Mouse (Mus musculus) WW6 (cell line): ENCODE measurements around the gene Ctbp2.
"Not testable (repeated sequence)": the region's sequence is repeated elsewhere in the genome, so short reads cannot be mapped to it uniquely, and the experiment has no call there.

Experiments used
- DNase-seq: peaks from one replicate; pipeline ENCODE4 v3.0.0-alpha.2; 2013; ENCODE audit warnings: low read depth, low spot score

Ctbp2 gene

DNA sequence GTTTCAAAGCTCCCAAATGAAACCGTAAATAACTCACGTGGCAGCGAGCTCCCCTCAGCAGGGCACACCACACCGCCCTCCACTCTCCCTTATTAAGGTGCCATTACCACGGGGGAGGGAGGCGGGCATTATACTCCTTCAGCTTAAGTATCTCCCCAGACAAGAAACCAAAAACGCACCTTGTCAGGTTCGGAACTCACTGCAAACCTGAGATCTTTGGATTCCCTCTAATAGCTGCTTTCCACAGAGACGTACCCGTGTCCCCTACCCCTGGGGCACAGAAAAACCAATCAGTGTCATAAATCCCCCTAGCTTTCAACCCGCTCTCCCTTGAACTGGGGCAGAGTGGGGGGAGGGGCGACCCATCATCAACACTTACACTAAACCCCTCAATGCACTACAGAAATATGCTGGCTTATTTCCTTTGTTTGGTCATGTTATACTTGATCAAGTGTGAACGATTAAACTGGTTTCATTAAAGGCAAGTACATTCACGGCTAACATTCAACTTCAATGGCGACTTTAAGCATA is 3.9 kb downstream of the Ctbp2 start:
- DNase-seq: no peak

DNA sequence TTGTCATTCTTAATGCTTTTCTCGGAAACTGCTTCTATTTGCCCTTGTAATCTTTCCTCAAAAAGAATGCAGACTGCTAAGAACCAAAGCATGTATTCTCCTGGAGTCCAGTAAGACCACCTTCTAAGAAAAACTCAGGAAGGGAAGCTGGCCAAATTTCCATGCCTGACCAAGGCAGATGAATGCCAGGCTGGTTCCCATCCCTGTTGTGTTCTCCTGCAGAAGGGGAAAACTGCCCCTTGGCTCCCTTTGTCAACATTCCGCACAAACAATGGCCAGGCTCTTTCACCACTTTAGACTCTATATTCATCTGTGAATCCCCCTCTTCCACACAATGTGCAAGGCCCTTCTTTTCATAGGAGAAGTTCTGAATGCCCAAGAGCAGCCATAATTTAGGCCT is 6.3 kb downstream of the Ctbp2 start:
- no peak for DNase-seq

DNA sequence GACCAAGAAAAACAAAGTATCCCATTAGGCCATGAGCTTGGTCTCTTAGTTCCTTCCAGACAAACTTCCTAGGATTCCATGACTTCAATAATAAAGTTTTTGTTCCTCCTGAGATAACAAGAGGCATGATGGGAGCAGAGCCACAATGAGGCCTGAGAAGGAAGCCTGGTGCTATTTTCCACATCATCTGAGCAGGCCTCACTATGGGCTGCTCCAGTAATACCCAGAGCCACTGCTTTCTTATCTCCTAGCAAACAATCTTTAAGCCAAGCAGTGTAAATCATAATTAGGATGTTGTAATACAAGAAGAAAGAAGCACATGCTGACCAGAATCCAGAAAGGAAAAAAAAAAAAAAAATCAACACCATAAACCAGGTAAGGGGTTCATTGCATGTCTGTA is 7.6 kb downstream of the Ctbp2 start:
- no peak for DNase-seq

DNA sequence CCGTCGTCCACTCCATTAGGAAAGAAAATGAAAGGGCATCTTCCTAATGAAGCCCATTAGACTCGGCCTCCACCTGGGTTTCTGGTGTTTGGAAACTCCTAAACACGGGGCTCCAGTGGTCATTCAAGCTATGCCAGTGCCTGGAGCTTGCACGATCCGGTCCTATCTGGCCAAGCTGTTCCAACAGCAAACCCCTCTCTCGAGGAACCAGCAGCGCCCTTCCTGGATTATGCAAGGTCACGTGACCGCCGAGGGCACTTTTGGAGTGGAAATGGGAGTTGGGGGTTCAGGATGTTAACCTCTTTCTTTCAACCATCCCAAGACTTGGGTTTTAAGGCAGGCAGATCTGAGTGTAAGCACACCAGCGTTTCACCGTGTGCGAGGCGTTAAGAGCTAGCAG is 8.3 kb downstream of the Ctbp2 start:
- DNase-seq: no peak

DNA sequence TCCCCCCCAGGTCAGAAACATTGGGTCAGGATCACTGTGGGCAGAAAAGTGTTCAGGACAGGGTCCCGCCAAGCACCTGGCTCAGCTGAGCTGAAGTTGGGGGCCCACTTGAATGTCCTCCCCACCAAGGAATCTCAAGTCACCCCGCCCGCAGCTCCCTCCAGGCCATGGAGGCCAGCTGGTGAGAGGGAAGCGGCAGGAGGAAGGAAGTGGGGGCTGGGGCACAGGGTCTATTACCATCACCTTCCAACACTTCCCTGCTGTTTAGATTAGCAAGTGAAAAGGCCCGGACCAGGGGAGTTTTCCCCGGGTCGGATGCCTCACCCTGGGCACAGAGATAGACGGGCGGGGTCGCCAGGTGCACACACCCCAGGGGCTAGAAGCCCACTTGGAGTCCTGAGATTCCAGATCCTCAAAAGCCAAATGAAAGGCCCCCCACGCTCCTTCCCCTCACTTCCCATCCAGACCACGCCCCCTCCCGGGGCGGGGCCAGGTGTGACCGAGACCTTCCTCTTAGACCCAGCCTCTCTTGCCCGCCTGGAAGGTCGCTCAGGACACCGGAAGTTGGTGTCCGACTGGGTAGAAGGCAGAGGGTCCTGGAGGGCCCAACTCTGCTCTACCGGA is 9.2 kb downstream of the Ctbp2 start:
- DNase-seq: peak; percentile 91

DNA sequence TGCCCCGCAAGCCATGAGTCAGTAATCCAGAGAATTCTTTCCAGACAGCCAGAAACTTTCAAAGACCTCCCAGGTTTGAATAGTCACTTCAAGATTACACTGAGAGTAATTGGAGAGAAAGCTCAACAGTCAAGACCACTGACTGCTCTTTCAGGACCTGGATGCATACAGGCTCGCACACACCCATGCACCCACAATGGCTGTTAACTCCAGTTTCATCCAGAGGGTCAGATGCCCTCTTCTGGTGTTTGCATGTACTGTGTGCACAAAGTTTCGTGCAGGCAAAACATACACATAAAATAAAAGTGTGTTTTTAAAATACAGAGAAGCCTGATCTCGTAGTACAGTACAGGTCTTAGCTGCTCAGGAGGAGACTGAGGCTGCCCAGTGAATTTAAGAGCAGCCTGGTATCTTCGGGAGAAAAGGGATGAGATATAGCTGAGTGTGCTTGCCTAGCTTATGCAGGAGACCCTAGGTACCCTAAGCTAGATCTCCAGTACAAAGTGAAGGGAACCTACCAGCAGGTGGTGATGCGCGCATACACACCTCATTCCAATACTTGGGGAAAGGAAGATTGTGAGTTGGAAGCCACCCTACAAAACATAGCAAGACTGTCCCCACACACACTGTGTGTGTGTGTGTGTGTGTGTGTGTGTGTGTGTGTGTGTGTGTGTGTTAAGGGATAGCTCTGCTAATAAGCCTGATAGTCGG is 10.8 kb downstream of the Ctbp2 start:
- DNase-seq: no peak

DNA sequence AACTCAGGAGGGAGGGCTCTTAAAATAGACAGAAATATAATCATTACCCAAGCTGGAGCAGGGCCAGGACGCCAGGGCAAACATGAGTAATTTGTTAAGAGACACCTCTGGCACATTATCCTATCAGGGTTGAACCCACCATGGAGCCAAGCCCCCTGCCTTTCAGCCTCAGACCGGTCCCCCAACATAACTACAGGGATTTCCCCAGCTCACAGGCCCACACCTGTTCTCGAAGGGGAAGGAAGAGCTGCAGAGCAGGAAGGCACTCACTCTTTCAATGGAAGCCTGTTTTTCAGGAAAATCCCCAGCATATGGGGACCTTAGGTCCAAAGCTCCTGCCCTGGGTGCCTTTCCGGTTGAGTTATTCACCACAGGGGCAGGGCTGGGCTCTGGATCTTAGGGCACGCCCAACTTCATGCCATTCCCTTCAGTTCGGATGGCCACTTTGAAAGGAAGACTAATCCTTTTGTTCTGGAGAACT is 11.8 kb downstream of the Ctbp2 start:
- DNase-seq: no peak

DNA sequence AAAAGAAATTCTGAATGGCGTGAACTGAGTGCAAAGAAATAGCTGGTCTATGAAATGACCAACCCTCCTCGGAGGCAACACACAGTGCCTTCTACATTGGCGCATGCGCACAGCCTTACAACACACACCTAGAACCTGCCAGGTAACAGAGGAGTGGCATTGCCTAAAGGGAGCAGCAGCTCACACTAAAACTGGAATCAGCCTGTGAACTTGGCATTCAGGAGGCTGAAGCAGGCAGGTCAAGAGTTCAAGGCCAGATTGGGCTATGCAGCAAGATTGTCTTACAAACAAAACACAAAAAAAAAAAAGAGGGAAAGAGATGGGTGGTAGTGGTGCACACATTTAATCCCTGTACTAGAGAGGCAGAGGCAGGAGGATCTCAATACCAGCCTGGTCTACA is 14.7 kb downstream of the Ctbp2 start:
- no peak for DNase-seq

DNA sequence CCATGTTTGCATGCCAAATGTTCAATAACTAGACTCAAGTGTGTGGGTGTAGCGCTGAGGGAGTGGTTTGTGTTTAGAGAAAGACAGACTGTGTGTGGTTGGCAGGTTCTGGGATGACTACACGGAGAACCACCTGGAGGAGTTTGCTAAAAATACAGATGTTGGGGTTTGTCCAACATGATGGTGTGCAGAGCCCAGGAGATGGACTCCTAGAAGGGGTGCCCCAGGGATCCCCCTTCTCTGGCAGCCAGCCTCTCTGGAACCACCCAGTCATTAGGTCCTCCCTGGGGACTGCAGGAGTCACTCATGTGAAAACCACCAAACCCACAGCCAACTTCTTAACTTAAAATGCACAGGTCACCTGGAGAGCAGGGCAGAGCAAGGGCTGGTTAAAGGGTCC is 15.5 kb downstream of the Ctbp2 start:
- no peak for DNase-seq

DNA sequence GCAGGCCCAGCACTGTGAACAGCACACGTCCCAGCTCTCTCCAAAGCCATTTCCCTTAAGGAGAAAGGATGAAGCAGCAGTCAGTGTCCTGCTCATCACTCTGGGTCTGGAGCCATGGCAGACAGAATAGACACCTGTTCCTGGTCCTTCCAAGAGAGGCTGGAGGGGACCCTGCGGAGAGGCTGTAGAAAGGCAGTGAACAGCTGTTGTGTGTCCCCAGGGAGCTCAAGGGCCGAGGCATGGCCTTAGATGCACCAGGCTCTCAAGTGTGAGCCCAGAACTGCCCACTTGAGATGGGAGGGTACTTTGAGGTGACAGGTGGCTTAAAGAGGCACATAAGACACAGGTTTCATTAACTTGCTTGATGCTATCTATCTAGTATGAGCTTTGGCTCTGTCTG is 21.6 kb downstream of the Ctbp2 start:
- DNase-seq: no peak

DNA sequence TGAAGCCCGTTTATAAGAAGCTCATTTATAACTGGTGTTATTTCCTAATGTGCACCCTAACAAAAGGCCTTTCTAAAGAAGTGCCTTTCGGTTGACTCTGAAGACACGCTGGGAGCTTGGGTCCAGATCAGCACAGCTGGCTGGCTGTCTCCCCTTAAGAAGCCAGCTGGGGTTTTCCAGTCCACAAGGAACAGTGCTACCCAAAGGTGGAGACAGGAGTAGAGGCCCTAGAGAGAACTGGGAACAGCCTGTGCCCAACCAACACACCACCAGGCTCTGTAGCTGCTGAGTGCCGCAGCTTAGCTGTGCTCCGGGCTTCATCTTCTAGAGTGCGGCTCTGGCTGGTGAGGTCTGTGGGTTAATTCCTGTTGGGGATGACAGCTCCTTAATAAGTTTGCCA is 23.1 kb downstream of the Ctbp2 start:
- DNase-seq: no peak

DNA sequence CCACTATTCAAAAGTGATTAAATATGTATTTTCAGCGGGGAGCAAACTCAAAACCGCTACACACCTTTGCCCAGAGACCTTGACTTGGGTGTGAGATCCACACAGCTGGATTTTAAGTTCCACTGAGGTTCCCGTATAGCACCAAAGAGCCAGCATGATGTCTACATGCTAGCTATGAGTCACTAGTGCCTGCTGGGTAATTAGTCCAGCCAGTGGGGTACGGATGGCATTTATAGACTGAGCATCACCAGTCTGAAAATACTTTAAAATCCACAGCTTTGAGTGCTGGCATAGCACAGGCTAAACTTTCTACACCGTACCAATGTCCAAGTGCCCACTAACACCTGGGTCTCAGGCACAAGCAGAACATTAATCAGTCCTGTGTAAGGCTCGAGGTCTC is 24.0 kb downstream of the Ctbp2 start:
- no peak for DNase-seq

DNA sequence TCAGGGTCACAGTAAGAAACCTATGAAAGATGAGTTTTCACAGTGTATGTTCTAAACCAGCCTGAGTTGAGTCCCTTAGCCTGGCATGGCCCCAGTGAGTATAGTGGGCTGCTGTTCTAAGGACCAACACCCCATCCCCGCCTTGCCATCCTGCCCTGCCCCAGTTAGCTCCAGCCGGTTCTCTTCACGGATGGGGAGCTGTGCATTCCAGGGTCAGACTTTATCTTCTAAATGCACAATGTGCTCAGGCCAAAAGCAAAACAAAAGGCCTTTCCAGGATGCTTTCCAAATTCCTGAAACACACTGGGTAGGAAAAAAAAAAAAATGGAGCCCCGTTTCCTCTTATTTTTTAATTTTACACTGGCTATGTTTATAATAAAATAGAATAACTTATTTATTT is 24.9 kb downstream of the Ctbp2 start:
- no peak for DNase-seq

DNA sequence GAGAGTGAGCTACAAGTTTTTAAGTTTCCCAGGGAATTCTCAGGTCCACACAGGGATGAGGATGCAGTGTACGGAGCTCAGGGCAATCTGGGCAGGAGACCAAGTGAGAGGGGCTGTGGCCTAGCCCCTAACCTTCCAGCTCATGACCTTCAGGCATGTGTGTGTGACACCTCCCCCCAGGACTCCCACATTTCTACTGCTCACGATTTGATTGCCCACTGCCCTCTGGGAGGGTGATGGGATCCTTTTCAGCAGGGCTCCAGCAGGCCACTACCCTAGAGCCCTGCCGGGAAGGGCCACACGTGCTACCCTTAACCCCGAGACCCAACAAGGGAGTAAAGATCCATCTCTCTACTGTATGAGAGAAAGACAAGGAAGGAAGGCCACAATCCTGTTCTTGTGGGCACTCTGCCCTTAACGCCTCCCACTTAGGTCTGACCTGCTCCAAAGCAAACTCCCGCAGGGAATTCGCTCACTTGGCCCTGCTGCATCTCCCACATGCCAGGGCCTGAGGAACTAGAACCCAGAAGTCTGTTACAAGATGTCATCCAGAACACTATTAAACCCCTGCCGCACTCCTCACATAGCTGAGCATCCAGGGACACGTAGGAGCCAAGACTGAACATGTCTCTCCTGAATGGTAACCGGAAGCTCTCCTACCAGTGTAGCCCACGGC is 25.9 kb downstream of the Ctbp2 start:
- DNase-seq: no peak

DNA sequence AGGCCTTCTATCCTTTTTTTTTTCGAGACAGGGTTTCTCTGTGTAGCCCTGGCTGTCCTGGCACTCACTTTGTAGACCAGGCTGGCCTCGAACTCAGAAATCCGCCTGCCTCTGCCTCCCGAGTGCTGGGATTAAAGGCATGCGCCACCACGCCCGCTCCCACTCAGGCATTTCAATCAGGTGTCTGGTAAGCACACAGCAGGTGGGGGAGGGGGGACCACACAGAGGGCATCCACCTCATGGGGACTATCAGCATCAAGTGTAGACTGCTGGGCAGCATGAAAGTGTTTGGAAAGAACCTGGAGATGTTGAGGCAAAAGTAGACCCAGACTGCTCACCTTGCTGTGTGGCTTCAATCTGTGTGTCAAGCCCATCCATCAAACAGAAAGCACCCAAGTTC is 28.5 kb downstream of the Ctbp2 start:
- DNase-seq: not testable (repeated sequence)

DNA sequence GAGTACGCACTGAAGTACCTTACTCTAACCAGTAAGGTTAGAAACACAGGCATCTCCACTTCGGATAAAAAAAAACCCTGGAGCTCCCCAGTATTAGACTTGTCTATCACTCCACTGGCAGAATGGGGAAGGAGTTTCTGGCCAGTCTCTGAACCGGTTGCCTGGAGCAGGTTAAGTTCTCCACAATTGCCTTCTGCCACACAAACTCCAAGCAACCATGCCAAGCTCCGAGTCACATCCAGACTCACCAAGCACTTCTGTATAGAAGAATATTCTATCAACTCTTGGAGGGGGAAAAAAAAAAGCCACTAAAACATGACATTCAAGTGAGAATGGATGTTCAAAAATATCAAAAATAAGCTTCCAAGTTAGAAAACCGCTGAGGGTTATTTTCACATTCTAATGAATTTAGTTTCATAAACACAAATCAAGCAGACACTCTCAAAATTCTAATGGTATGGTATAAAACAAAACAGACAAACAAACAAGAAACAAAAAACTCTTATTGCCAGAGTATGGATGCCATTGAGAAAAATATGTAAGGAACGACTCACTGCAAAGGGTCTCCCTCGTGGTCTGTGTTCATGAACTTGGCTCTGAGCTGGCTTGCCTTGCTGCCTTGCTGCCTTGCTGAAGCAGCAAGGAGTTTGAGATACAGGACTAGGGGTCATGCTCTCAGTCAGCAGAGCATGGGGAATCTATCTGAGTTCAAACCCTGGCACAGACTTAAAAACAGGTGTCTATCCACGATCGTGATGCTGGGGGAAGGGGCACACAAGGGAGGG is 29.3 kb downstream of the Ctbp2 start:
- DNase-seq: no peak

DNA sequence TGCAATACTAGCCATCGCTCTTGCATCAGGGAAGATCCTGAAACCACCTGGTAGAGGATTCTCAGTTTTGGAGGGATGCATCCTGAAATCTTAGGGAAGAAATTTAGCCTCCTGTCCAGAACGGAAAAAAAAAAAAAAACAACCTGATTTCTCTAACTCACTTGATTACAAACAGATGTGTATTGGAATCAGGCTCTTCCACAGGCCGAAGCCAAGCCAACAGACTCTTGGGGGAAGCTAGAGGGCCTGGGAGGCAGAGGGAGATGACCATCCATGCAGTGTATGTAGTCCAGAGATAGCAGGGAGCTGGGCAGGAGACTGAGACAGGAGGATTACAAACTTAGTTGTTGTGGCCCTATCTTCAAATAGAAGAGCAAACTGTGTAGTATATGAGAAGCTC is 30.0 kb downstream of the Ctbp2 start:
- DNase-seq: no peak

DNA sequence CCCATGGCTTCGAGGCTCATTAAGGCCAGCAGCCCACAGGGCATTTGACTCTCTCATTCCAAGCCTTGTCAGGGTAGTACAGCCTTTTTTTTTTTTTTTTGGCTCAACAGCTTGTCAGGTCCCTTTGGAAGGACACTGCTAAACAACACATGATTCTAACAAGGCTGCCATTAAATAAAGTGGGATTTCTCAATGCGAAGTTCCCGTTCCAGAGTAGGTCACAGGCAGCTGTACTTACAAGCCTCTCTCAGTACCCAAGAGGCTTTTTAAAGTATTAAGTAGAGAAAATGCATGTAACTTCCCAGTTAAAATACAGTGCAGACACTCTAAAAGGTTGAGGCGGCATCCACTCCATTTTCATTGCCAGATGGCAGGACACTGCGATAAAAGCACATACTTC is 30.4 kb downstream of the Ctbp2 start:
- DNase-seq: no peak

DNA sequence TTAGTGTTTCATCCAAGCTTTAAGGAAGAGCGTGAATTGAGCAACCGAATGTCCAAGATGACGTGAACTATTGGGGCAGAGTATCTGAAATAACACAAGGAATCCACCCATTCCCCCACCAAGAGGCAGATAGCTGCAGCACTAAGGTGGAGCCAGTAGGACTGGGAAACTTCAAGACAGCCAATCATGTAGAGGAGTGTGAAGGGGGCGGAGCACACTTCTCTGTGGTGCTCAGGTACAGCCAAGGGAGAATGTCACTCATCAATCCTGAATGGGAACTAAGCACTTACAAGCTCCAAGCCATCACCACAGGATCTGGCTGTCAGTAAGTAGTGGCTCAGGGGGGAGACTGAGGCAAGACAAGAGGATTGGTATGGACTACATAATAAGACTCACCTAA is 33.5 kb downstream of the Ctbp2 start:
- DNase-seq: no peak

DNA sequence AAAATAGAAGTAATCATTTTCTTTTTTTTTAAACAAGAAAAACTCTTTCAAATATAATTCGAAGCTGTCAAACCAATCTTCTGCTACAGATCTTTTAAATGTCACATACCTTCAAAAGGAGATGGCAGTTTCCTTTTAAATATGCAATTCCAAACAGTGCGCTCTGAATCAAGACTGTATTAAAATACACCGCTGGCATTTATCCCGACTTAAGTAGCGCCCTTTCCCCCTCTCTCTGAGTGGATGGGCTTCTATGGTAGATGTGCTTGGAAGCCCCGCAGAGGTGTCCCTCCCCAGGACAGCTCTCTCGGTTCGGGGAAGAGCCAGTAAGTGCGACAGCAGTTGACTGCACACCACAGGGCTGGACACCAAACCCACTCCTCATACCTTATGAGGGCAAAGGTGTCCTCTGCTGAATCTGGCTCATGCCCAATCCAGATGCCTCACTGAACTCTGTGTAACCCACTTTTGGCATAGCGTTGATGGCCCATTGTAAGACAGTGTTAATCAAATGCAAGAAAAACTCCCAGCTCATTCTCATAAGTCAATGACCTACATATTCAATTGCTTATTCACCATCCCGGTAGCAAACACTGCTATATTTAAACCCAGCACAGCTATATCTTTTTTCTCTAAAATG is 34.4 kb downstream of the Ctbp2 start:
- DNase-seq: no peak

DNA sequence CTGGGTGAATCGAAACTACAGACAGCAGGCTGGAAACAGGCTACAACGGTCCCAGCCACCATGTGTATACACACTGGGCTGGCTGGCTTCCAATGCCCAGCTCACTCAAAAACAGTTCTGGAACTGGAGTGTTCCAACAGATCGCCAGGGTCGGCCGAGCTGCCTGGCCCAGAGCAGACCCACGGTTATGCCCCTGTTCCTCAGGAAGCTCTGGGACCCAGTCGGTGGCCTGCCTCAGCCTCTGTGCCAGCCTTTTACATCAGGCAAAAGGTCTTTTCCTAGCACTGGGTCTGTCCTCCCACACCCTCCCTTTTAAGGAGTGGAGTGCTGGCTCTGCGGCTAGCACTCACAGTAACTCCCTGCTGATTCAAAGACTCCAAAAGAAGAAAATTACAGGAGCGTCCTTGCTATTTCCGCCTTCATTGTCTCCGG is 35.3 kb downstream of the Ctbp2 start:
- DNase-seq: no peak
